Mouse (Mus musculus): ENCODE measurements at regions not wholly inside any gene's neighbourhood (a gene's known extent, or its start where the extent isn't known, plus 50 kb on each side); places are given as distances from the start of the nearest gene placed in this dataset.
A peak's percentile ranks its signal among the peaks of the same experiment; 100 is the strongest.

DNA sequence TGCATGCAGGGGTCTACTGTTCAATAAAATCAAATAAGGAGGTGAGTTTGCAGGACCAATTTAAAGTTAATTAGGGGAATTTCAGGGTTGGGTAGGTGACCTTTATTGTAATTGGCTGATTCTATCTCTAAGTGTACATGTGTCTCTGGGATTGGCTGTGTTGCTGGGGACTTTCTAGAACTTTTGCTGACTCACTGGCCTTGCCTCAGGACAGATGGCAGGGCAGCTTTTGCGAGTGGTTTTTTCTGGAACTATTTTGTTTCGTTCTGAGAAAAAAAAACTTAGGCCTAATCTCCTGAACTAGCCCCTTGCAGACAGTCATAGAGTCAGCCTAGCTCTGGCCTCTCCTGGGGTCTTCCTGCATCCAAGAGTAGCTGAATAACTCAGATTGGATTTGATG is 249.3 kb upstream of the Mdga2 start:
- DNase-seq (ENCODE audit: extremely low spot score, low read depth, low spot score) = no peak

GRCm38 (mm10) chr12:67471001-67471400 is 248.7 kb upstream of the Mdga2 start:
- no peak for DNase-seq (ENCODE audit: extremely low spot score, low read depth, low spot score)

GRCm38 (mm10) chr12:67449109-67449508 is 226.8 kb upstream of the Mdga2 start:
- no peak for DNase-seq (ENCODE audit: extremely low spot score, low read depth, low spot score)

GRCm38 (mm10) chr12:67430318-67430950 is 208.1 kb upstream of the Mdga2 start:
- peak; percentile 5 for DNase-seq (ENCODE audit: extremely low spot score, low read depth, low spot score)

GRCm38 (mm10) chr12:67426801-67427200 is 204.5 kb upstream of the Mdga2 start:
- no peak for DNase-seq (ENCODE audit: extremely low spot score, low read depth, low spot score)

DNA sequence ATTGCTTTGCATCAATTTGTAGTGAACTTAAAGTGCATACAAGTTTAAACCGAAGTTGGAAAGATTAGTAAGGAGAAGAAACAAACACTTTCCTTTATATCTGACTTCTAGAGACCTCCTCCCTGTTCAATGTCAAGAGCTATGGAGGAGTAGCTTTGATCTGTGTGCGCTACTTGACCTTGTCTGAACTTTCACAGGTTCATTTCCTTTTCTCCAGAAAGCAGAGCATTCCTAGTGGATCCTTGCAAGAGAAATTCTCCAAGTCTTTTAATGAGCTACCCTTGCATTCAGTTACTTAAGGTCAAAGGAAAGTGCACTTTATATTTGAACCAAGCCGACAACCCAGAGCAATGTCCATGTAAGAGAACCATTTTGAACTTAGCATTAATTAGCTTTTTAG is 177.2 kb upstream of the Mdga2 start:
- DNase-seq (ENCODE audit: extremely low spot score, low read depth, low spot score) = peak; percentile 2

GRCm38 (mm10) chr12:67374530-67374929 is 152.2 kb upstream of the Mdga2 start:
- DNase-seq (ENCODE audit: extremely low spot score, low read depth, low spot score) = no peak

- no peak for DNase-seq (ENCODE audit: extremely low spot score, low read depth, low spot score)
Measured at GRCm38 (mm10) chr12:67348551-67348950, 126.2 kb upstream of the Mdga2 start.

- no peak for DNase-seq (ENCODE audit: extremely low spot score, low read depth, low spot score)
Measured at GRCm38 (mm10) chr12:67332483-67332998, 110.2 kb upstream of the Mdga2 start.

DNA sequence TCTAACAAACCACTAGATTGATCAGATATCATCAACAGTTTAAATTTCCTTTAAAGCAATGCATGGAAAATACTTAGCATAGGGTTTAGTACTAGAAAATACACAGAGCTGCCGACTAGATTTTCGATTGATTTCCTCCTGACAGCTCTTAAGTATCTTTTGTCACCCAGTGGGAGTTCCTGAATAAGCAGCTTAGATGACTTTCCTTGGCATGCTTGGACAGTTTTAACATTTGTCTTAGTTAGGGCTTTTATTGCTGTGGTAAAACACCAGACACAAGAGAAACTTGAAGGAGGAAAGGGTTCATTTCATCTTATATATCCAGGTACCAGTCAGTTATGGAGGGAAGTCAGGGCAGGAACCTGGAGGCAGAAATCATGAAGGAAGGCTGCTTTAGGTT is 104.0 kb upstream of the Mdga2 start:
- DNase-seq (ENCODE audit: extremely low spot score, low read depth, low spot score) = no peak

DNA sequence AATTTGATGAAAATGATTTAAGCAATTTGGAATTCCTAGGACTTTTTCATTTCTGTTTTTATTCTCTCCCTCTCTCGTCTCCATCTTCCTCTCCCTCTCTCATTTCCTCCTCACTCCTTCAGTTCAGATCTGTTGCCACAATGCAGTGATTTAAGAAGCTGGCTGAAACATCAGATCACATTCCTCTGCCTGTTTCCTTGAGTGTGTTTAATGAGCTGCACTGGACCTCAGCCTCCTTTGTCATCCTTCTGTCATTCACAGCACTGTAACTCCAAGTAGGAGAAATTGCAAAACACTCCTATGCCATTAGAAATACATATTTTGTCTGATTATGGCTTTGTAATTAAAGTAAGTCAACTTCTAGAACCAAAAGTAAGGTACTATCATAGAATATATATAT is 103.5 kb upstream of the Mdga2 start:
- DNase-seq (ENCODE audit: extremely low spot score, low read depth, low spot score) = no peak

DNA sequence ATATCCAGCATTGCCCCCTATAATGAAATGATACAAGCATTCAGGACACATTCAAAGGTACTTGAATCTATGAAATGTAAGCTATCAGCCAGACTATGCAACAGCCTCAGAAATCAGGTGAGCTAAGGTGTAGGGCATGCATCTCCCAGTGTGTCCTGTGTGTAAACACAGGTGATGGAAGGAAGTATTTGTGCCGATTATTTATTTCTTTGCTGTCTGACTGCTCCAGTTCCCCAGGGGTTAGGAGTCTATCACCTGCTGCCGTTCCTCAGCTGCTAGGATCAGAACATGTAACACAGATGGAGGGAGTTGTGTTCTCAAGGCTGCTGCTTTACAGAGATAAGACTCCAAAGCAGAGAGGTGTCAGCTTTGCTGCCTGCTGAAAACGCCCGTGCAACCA is 103.0 kb upstream of the Mdga2 start:
- DNase-seq (ENCODE audit: extremely low spot score, low read depth, low spot score) = no peak

- no peak for DNase-seq (ENCODE audit: extremely low spot score, low read depth, low spot score)
Measured at GRCm38 (mm10) chr12:67318687-67319086, 96.3 kb upstream of the Mdga2 start.

DNA sequence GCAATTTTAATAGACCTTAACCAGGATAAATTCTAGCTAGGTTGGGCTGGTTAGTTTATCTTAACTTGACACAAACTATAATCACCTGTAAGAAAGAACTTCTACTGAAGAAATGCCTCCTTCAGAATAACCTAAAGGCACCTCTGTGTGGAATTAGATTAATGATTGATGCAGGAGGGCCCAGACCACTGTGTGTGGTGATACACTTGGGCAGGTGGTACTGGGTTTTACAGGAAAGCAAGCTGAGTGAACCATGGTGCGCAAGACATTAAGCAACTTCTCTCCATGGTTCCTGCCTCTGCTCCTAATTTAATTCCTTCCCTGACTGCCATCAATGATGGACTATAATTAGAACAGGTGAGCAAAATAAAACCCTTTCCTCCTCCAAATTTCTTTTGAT is 77.9 kb upstream of the Mdga2 start:
- no peak for DNase-seq (ENCODE audit: extremely low spot score, low read depth, low spot score)

GRCm38 (mm10) chr12:67290054-67290453 is 67.7 kb upstream of the Mdga2 start:
- DNase-seq (ENCODE audit: extremely low spot score, low read depth, low spot score) = no peak

DNA sequence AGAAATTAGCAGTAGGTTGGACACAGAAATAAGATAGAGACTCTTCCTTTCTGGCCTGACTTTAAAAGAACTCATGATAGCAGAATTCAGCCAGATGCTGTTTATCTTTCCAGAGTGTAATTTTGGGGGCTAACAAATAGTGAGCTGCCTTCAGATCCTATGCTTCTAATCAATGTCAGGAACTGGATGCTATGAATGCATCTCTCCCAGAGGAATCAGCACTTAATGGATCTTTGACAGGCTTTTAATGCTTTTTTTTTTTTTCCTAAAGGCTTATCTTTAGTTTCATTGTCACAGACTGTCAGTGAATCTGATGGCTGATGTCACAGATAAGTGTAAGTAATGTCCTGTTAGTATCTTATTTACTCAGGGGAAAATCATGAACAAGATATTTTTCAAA is 50.5 kb upstream of the Mdga2 start:
- no peak for DNase-seq (ENCODE audit: extremely low spot score, low read depth, low spot score)

DNA sequence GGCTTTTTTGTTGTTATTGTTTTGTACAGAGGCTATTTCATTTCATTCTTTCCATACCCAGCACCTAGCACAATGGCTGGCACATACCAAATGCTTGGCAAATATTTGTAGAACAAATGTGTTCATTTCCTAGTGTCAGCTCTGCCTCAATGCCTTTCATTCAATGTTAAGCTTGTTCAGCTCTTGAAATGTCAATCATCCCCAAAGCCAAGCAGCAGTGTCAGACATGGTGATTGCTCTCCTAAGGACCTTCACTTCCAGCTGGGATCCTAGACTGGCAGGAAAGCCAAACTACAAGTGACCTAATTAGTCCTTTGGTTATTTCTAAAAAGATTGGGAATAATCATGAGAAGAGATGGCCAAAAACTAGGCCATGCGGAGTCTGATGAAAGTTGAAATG is 50.0 kb upstream of the Mdga2 start:
- no peak for DNase-seq (ENCODE audit: extremely low spot score, low read depth, low spot score)

Measured in hindlimb bud, embryonic 11.5 days (tissue).